Mouse (Mus musculus) hindbrain, embryonic 15.5 days (tissue): ENCODE data around the gene Dchs2. TPM values are rescaled to one million over a fixed set of nuclear protein-coding genes. Genes with fewer than 3 reads are reported as not detected.
A peak's percentile ranks its signal among the peaks of the same experiment; 100 is the strongest.

Source experiments
- ATAC-seq: fragments of 200-750 bp; cut with Nextera tagmentation; 2 replicates; pipeline ENCODE4 v1.8.0; 2017; ENCODE audit warnings: low read depth, moderate number of reproducible peaks, moderate TSS enrichment; ENCODE audit not compliant: low FRiP score
- H3K27ac ChIP-seq: fragments of 300-500 bp; sonication (generic); replicated peaks from 2 replicates; pipeline ENCODE4 v1.5.1; 2015; ENCODE audit warnings: mild to moderate bottlenecking, inconsistent platforms
- H3K27me3 ChIP-seq: fragments of 300-500 bp; sonication (generic); 2 replicates; pipeline ENCODE4 v1.6.1; 2015; ENCODE audit warnings: control low read depth, inconsistent platforms
- H3K36me3 ChIP-seq: fragments of 300-500 bp; sonication (generic); 2 replicates; pipeline ENCODE4 v1.6.1; 2015; ENCODE audit warnings: control low read depth, inconsistent platforms
- H3K4me1 ChIP-seq: fragments of 300-500 bp; sonication (generic); replicated peaks from 2 replicates; pipeline ENCODE4 v1.6.1; 2015; ENCODE audit warnings: control low read depth, inconsistent platforms
- H3K4me2 ChIP-seq: fragments of 300-500 bp; sonication (generic); 2 replicates; pipeline ENCODE4 v1.6.1; 2015; ENCODE audit warnings: moderate library complexity, mild to moderate bottlenecking, inconsistent platforms
- H3K4me3 ChIP-seq: fragments of 300-500 bp; sonication (generic); 2 replicates; pipeline ENCODE4 v1.5.1; 2015; ENCODE audit warnings: mild to moderate bottlenecking, inconsistent platforms
- H3K9ac ChIP-seq: fragments of 300-500 bp; sonication (generic); 2 replicates; pipeline ENCODE4 v1.6.1; 2015; ENCODE audit warnings: inconsistent platforms
- H3K9me3 ChIP-seq: fragments of 300-500 bp; sonication (generic); 2 replicates; pipeline ENCODE4 v1.6.1; 2016; ENCODE audit warnings: control low read depth, inconsistent platforms
- WGBS: fragments of 180-500 bp; shearing (Covaris S2); methylation state at CpG from one replicate; pipeline ENCODE4 v1.1.7; 2015; 5-methylcytosine and 5-hydroxymethylcytosine counted together
- polyA plus RNA-seq: library from polyadenylated mRNA; unstranded; fragments of >200 nt; fragmentation: Nextera tagmentation; extraction: Ambion mirVana; gene quantifications from 2 replicates; pipeline ENCODE4 v1.2.1, GENCODE M21; 2015

Gene Dchs2
- polyA plus RNA-seq, 1 experiment from 2014 or later: 0.97 TPM

DNA sequence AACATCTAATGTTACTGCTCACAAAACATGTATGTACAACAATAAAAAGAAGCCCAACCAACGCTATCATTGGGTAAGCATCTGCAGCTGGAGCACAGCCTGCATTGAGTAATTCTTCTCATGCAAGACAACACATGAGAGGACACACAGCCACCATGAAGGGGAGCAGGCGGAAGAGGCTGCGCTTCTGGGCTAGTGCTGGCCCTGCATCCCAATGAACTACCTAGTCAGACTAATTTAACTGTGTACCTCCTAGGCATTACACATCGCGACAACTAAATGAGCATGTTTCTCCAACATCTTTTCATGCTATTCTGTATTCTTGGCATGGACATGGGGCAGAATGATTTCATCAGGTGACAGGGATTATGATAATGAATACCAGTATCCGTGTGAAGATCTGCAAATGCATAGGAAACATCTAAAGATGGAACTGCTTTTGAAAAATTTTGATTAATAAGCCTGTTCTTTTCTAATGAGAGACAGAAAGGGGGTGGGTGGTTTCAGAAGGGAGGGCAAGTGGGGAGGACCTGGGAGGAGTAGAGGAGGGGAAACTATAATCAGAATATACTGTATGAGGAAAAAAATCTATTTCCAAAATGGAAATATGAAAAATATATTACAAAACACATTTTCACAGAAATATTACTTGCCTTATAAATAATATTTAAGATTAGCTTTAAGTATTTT is 33.9 kb downstream of the Dchs2 start:
- WGBS: 57% methylated on average over 6 of the region's 6 CpGs
- Histone ChIP-seq H3K9ac (no peak overlapping the region), H3K4me3 (no peak overlapping the region), H3K9me3 (no peaks in the 10 kb centered on the region), H3K27ac (no peak overlapping the region), H3K27me3 (no peaks in the 10 kb centered on the region), H3K4me1 (0 out of 2 replicates have a peak, but pooled peaks cover 6% of the 10 kb centered on the region), H3K36me3 (no peaks in the 10 kb centered on the region), H3K4me2 (no peak overlapping the region)
- ATAC-seq: no peak

DNA sequence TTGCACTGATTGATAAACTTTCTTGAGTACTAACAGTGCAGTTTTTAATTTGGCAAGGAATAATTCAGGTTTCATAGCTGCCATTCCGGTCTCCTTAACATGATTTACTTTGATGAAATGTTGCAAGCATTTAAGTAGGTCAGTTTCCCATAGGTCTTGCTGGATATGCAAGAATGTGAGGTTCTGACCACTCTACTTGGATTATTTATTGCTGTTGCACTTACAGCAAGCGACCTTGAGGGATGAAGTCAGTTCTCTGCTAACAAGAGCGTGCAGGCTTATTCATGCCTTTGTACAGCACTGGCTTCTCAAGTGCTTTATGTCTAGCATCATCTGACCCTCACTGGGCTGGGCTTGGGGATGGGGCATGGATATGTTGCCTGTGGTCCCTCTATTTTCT is 35.9 kb downstream of the Dchs2 start:
- ATAC-seq: no peak
- 0 out of 2 replicates have a peak, but pooled peaks cover 6% of the 10 kb centered on the region for H3K4me1 ChIP-seq
- H3K27me3 ChIP-seq: no peaks in the 10 kb centered on the region
- no peaks in the 10 kb centered on the region for H3K9me3 ChIP-seq
- WGBS: 86% methylated on average over 3 of the region's 3 CpGs
- no peak overlapping the region for H3K27ac ChIP-seq
- H3K4me2 ChIP-seq: no peak overlapping the region
- no peak overlapping the region for H3K4me3 ChIP-seq
- H3K9ac ChIP-seq: no peak overlapping the region
- no peaks in the 10 kb centered on the region for H3K36me3 ChIP-seq

DNA sequence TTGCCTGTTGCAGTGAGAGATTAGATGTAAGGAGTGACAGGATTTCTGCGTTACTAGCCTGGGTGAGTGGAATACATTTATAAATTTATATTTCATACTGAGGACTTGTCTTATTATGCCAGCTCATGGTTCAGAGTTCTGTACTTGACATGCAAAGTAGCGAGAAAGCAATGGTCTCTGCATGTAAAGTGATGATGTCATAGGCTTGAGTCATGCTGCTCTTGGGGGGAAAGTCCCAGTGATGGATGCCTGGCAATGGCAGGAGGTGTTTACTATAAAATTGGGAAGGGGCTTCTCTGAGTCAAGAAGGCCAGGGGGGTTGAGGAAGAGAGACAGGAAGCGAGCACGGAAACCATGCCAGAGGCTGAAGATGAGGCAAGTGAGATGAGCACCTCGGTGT is 57.8 kb downstream of the Dchs2 start:
- Histone ChIP-seq H3K27ac (no peak overlapping the region), H3K9me3 (no peaks in the 10 kb centered on the region), H3K27me3 (no peaks in the 10 kb centered on the region), H3K4me2 (no peak overlapping the region), H3K9ac (no peak overlapping the region), H3K4me3 (no peak overlapping the region), H3K36me3 (no peaks in the 10 kb centered on the region), H3K4me1 (no peaks in the 10 kb centered on the region)
- ATAC-seq: no peak
- WGBS: 94% methylated on average over 5 of the region's 5 CpGs

DNA sequence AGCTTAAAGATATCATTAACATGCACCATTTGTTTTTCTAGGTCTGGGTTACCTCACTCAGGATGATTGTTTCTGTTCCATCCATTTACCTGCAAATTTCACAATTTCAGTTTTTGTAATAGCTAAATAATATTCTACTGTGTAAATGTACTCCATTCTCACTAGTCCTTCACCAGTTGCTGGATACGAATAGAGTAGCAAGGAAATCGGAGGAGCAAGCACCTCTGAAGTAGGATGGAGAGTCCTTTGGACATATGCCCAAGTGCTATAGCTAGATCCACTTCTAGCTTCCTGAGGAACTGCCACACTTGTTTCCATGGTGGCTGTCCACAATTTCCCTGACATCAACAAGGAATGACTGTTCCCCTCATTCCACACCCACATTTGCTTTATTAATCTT is 63.5 kb downstream of the Dchs2 start:
- H3K9me3 ChIP-seq: no peaks in the 10 kb centered on the region
- no peak for ATAC-seq
- 94% methylated on average over 2 of the region's 2 CpGs for WGBS
- H3K27ac ChIP-seq: no peak overlapping the region
- H3K4me1 ChIP-seq: no peaks in the 10 kb centered on the region
- no peak overlapping the region for H3K4me2 ChIP-seq
- no peak overlapping the region for H3K9ac ChIP-seq
- no peak overlapping the region for H3K4me3 ChIP-seq
- H3K36me3 ChIP-seq: no peaks in the 10 kb centered on the region
- no peaks in the 10 kb centered on the region for H3K27me3 ChIP-seq

DNA sequence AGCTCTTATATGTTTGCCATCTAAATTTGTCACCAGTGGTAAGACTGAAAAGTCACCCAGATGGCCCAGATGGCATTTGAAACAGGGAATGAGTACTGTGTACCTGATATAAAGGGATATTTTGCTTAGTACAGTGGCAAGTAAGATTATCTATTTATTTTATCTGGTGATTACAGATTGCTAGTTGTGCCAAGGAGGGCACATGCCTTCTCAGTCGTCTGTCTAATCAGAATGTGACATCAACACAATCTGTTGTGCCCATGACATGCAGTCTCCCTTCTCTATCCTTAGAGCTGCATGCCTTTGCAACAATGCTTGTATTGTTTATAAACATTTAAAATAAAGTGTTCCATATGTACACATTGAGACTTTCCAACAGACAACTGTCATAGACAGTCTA is 64.7 kb downstream of the Dchs2 start:
- Histone ChIP-seq H3K4me3 (no peak overlapping the region), H3K9me3 (no peaks in the 10 kb centered on the region), H3K9ac (no peak overlapping the region), H3K36me3 (no peaks in the 10 kb centered on the region), H3K4me1 (no peaks in the 10 kb centered on the region), H3K27me3 (no peaks in the 10 kb centered on the region), H3K27ac (no peak overlapping the region), H3K4me2 (no peak overlapping the region)
- 59% methylated on average over 1 of the region's 1 CpGs for WGBS
- no peak for ATAC-seq

DNA sequence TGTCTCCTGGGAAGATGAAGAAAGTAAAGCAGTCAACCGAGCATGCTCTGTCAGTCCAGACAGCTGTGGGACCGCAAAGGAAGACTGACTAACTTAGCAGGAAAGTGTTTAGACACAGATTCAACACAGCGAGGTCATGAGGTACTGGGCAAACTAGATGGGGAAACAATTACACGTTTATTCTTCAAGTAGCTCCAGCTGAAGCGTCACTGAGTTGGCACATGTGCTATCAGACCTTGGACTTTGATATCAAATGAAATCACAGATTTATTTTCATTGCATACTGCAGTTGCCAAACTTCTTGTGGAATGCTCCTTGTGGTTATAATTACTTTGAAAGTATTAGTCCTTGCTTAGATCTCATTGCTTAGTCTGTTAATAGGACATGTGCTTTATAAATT is 67.2 kb downstream of the Dchs2 start:
- Histone ChIP-seq H3K4me3 (no peak overlapping the region), H3K36me3 (no peaks in the 10 kb centered on the region), H3K4me1 (no peaks in the 10 kb centered on the region), H3K9me3 (no peaks in the 10 kb centered on the region), H3K27ac (no peak overlapping the region), H3K27me3 (no peaks in the 10 kb centered on the region), H3K9ac (no peak overlapping the region), H3K4me2 (no peak overlapping the region)
- WGBS: 78% methylated on average over 5 of the region's 5 CpGs
- ATAC-seq: no peak

DNA sequence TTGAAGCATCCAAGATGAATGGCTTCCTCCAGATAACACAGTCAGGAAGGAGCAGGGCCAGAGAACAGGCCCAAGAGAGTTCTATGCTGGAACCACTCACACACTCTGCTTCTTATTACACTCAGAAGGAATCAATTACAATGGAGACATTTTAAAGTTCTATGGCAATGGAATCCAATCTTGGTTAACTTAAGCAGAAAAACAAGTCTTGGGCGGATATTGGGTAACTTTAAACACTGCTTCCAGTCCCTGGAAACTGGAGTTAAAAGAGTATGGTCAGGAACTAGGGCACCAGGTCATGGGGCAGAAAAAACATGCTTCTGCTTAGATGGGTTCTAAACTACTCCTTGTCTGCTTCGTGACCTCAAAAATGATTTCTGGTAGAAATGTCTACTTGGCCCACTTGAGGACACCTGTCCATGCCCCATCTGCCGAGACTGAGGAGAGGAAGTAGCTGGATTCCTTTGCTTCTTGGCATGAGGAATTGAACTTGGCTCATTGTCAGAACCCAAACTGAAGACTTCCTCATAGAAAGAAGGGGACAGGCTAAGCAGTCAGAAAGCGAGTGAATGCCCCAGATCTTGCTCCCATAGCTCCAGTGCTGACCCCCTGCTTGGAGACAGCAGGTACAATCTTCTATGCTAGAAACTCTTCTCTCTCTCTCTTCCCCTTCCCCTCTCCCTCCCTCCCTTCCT is 73.7 kb downstream of the Dchs2 start:
- Histone ChIP-seq H3K4me2 (no peak overlapping the region), H3K36me3 (no peaks in the 10 kb centered on the region), H3K27ac (no peak overlapping the region), H3K9ac (no peak overlapping the region), H3K27me3 (no peaks in the 10 kb centered on the region), H3K4me3 (no peak overlapping the region), H3K4me1 (peaks cover 8% of the 10 kb centered on the region), H3K9me3 (no peaks in the 10 kb centered on the region)
- ATAC-seq: no peak
- WGBS: 76% methylated on average over 4 of the region's 4 CpGs

DNA sequence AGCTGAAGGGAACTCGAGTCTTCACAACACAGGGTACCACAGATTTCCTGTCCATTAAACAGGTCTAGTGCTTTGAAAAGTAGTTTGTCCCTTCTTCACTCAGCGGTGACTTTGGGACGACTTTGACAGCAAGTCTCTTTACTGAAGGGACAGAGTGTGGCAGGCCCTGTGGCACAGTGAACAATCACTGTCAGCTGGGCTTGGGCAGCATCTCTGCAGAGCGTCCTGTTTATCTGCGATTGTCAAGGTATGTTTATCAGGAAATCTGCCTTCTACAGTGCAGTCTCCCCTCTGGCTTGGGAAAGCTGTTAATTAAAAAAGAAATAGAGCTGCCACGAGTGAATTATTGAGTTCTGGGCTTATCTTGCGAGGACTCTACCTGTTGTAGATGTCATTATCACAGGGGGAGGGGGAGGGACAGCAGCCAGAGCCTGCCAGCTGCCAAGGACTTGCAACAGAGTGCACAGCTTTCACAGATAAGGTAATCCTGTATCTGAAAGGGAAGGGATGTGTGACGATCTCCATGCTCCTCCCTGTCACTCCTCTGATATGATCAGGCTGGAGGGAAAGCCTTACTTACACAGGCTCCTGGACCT is 77.4 kb downstream of the Dchs2 start:
- WGBS: 54% methylated on average over 8 of the region's 8 CpGs
- H3K27ac ChIP-seq: no peak overlapping the region; the same call in 1 of the 2 replicates
- ATAC-seq: peak; percentile 61; the same call in 1 of the 2 replicates

DNA sequence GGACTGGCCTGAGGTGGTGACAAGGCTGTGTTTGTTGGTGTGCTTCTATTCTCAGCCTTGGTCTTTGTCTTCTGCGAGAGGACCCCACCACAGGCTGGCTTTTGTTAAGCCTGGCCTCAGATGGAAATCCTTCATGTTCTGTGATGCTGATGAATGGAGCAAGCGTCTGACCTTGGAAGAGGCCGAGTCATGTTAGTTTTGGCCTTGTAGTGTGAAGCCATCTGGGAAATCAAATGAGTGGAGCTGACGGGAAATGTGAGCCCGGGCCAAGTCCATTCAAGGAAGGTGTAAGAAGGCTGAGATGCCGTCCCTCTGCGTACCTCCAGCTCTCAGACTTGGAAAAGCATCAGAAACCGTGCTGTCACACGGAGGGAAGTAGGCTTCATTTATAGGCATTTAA is 81.9 kb downstream of the Dchs2 start:
- 42% methylated on average over 9 of the region's 9 CpGs for WGBS
- H3K27me3 ChIP-seq: no peaks in the 10 kb centered on the region

More for the DNA sequence above, 77.4 kb downstream of the Dchs2 start:
- H3K36me3 ChIP-seq: no peaks in the 10 kb centered on the region
- H3K27me3 ChIP-seq: no peaks in the 10 kb centered on the region
- no peak overlapping the region for H3K4me2 ChIP-seq
- H3K4me1 ChIP-seq: peaks cover 8% of the 10 kb centered on the region
- no peak overlapping the region for H3K4me3 ChIP-seq
- H3K9me3 ChIP-seq: no peaks in the 10 kb centered on the region
- H3K9ac ChIP-seq: no peak overlapping the region

DNA sequence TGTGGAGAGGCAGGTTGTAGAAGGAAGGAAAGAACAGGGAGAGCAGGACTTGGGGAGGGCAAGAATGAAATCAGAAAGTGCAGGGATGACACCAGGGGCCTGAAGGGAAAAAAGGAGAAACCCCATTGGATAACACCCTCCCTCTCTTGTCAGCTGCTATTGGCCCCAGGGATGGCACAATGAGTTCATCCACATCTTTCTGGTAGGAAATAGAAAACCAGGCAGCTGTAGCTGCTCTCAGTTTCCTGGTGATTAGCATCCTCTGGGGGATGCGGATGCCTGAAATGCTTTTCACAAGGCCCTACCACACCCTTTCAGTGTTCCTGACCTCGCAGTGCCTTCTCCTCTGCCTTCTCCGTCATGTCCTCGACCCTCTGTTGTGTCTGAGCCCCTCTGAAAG is 82.5 kb downstream of the Dchs2 start:
- no peak overlapping the region for H3K9ac ChIP-seq
- H3K4me2 ChIP-seq: no peak overlapping the region
- peaks cover 18% of the 10 kb centered on the region for H3K4me1 ChIP-seq
- 49% methylated on average over 4 of the region's 4 CpGs for WGBS
- ATAC-seq: no peak
- H3K36me3 ChIP-seq: no peaks in the 10 kb centered on the region
- no peaks in the 10 kb centered on the region for H3K27me3 ChIP-seq
- no peak overlapping the region for H3K27ac ChIP-seq
- no peaks in the 10 kb centered on the region for H3K9me3 ChIP-seq
- no peak overlapping the region for H3K4me3 ChIP-seq

More for the DNA sequence above, 81.9 kb downstream of the Dchs2 start:
- Histone ChIP-seq H3K4me1 (peaks cover 21% of the 10 kb centered on the region), H3K4me2 (no peak overlapping the region), H3K9ac (no peak overlapping the region), H3K9me3 (no peaks in the 10 kb centered on the region), H3K36me3 (no peaks in the 10 kb centered on the region), H3K27ac (no peak overlapping the region), H3K4me3 (no peak overlapping the region)
- no peak for ATAC-seq

DNA sequence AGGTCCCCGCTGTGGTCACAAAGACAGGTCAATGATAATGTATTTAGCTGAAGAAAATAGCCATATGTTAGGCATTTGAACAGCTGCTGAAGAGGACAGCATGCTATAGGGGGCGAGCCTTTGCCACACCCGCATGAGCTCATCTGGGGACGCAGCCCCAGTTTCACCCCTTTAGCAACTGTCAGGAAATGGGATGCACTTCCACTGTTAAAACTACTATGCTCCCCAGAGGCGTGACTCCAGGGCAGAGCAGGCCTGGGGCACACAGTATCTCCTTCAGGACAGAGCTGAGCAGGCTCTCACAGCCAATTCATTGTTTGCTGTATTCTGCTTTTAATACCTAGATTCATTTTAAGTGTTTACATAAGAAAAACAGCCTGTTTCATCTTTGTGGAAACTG is 84.2 kb downstream of the Dchs2 start:
- no peak overlapping the region for H3K4me3 ChIP-seq
- peaks cover 14% of the 10 kb centered on the region for H3K4me1 ChIP-seq
- no peak overlapping the region for H3K9ac ChIP-seq
- no peaks in the 10 kb centered on the region for H3K36me3 ChIP-seq
- no peak overlapping the region for H3K4me2 ChIP-seq
- no peaks in the 10 kb centered on the region for H3K27me3 ChIP-seq
- peak overlapping the region; percentile 8; the same call in 1 of the 2 replicates for H3K27ac ChIP-seq
- no peak for ATAC-seq
- WGBS: 70% methylated on average over 5 of the region's 5 CpGs
- no peaks in the 10 kb centered on the region for H3K9me3 ChIP-seq

DNA sequence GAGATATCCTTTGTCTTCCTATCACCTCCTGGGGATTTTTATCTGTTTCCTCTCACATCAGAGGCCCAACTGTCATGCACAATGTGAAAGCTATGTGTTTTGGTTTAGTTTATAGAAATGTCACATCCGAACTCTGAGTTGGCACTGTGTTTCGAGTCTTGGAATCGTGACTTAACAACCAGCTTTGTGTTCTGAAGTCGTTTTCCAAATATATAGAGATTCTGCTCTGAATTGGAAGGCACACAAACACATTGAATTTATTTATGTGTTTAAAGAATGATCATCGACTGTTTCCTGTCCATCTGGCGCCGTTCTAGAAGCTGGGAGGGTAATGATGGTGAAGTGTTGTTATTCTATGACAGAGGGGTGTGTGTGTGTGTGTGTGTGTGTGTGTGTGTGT is 84.8 kb downstream of the Dchs2 start:
- H3K4me1 ChIP-seq: peaks cover 14% of the 10 kb centered on the region
- H3K27me3 ChIP-seq: no peaks in the 10 kb centered on the region
- no peak overlapping the region for H3K4me2 ChIP-seq
- no peak for ATAC-seq
- H3K9ac ChIP-seq: no peak overlapping the region
- no peaks in the 10 kb centered on the region for H3K9me3 ChIP-seq
- 64% methylated on average over 7 of the region's 7 CpGs for WGBS
- H3K36me3 ChIP-seq: no peaks in the 10 kb centered on the region
- no peak overlapping the region for H3K4me3 ChIP-seq
- H3K27ac ChIP-seq: 0 out of 2 replicates have a peak overlapping the region, but pooled peaks have one; percentile 8
